Mouse (Mus musculus) heart, postnatal 25 days (tissue): ENCODE measurements at regions not wholly inside any gene's neighbourhood (a gene's known extent, or its start where the extent isn't known, plus 50 kb on each side); places are given as distances from the start of the nearest gene placed in this dataset.

Source experiments
- DNase-seq: peaks from one replicate; pipeline ENCODE4 v3.0.0; 2022; ENCODE audit warnings: low spot score
- intact Hi-C: fragments of 180-260 bp; cut with DNase I; formaldehyde crosslinking; loops from one replicate; pipeline ENCODE4 v1.15.1; 2025

DNA sequence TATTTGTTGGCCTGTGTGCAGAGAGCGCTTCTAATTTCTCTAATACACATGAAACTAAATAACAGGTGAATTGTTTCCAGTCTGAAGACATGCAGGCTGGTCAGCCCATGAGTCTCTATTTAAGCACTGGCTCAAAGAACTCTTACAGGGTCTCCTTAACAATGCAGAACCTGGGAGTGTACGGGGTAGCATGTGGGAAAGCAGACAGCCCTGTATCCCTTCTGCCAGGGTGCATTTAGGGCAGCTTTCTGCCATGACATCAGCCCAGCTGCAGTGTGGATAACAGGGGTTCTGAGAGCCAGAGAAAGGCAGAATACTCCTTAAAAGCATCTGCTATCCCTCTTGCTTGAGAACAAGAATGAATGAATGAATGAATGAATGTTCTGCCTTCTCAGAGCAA lies 164.7 kb downstream of the Grb14 start:
- DNase-seq, result no peak
- intact Hi-C loops, result no loop called here

DNA sequence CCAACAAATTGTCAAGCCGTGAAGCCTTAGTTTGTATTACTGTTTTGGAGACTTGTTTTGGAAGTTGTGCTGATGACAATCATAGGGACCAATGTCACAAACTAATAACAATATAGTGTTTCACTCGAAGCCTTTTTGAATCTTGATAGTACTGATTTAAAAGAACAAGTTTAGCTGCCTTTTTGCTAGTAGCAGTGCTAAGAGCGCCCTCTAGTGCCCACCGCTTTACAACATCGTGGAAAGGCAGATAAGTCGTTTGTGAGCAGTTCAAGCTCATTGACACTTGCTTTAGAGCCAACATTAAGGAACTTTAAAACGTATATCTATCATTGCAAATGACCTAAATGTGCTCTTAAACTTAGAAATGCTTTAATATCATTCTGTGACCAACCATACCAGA lies 170.9 kb downstream of the Grb14 start:
- intact Hi-C loops, result loop anchor here (2.0 to 10.0 kb wide), 2 partner anchors 1341 to 1379 kb away; no protein-coding TSS in a partner anchor
- DNase-seq, result no peak

DNA sequence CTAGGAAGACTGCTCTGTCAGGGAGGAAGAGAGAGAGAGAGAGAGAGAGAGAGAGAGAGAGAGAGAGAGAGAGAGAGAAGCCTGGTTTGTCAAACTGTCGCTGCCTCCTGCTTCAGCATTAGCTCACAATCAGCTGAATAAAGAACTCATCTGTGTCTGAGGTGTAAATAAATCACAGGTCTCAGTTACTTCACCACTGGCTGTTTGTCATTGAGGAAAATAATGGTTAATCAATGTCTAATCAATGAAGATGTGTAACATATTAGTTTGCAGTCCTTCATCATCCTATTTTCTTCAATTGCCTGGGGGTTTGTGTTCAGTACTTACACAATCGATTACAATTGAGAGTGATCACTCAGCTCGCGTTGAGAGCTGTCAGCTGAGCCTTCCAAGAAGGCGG lies 171.9 kb downstream of the Grb14 start:
- intact Hi-C loops, result loop anchor here (10.0 kb wide), 1 partner anchor 1378 kb away; no protein-coding TSS in a partner anchor
- no peak for DNase-seq

DNA sequence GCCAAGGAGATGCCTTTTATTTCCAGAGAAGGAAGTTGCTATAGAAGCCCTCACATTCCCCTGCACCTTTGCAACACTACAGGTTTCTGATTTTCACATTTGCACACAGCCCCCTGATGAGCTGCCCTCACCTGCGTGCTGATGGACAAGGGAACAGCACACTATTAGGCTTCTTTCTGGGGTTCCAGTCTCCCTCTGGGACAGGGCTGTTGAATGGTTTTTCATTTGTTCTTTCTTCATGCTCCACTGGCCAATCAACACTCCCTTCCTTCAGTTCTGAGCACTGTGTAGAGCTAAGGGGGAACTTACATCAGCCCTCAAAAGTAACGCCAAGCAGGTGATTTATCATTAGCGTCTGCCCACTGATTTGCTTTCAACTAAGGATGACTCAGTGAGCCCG lies 173.7 kb downstream of the Grb14 start:
- intact Hi-C loops, result loop anchor here (10.0 kb wide), 1 partner anchor 1376 kb away; no protein-coding TSS in a partner anchor

DNA sequence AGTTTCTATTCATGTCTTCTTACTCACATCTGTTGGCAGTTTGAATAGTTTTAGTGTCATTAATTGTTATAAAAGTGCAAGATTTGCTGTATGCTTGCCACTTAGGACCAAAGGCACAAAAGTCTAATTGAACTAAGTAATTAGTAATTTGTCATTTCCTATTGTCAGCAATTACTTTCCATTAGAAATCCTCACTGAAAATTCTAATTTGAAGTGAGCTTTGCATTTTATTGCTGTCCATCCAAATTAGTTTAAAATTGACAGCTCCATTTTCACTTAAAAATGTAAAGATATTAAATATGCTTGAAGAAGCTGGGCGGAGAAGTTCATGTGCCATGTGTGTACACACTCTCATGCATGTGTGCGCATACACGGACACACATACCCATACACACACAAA lies 174.1 kb downstream of the Grb14 start:
- no peak for DNase-seq
- intact Hi-C loops, result loop anchor here (10.0 kb wide), 1 partner anchor 1376 kb away; no protein-coding TSS in a partner anchor

More for the DNA sequence above, 173.7 kb downstream of the Grb14 start:
- no peak for DNase-seq

DNA sequence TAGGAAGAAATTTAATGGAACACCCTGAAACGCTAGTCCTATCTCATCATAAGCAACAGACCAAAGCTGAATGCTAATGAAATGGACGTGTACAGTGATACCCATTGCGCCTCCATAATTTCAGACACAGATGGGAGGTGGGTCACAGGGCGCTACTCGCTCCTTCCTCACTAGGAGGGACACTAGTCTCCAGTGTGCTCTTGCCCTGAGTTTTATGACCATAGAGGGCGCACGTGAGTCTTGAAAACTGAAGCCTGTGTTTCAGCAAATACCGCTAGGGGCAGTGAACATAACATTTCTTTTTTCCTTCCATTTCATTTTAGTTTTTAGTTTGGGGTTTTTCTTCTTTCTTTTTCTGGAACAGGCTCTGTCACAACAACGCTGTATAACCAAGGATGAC lies 200.3 kb downstream of the Grb14 start:
- intact Hi-C loops, result no loop called here
- DNase-seq, result no peak

DNA sequence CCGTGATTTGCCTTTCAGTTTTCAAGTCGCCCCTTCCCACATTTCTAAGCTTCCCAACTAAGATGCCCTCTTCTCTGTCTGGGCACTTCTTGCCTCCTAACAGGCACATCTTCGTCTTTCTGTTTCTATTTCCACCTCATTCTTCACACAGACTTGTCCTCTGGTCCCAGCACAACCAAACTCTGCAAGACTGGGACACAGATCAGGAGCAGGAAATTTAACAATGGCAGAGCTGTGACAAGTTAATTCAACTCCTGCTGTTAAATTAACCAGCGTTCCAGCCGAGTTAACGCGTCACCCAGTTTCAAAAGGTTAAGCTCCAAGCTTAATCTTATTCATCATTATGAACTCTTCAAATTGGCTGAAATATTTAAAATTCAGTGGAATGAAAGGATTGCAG lies 200.9 kb downstream of the Grb14 start:
- intact Hi-C loops, result no loop called here

DNA sequence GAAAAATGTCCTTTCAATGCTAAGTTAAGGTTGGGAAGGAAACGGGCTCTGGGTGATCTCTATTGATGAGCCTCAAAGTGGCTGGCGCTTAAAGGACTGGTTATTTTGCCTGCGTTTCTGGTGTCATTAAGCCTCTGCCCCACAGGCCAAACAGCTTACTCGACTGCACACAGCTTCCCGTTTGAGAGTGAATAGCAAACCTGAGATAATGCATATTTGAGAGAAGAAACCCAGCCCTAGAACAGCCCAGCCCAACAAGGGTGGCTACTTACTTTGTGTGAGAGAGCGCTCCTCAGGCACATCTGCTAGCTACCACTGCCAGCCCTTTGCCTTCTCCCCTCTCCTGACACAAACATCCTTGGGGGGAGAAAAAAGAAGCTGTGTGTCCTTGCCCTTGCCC lies 201.7 kb downstream of the Grb14 start:
- no peak for DNase-seq
- intact Hi-C loops, result no loop called here

More for the DNA sequence above, 200.9 kb downstream of the Grb14 start:
- DNase-seq, result no peak

DNA sequence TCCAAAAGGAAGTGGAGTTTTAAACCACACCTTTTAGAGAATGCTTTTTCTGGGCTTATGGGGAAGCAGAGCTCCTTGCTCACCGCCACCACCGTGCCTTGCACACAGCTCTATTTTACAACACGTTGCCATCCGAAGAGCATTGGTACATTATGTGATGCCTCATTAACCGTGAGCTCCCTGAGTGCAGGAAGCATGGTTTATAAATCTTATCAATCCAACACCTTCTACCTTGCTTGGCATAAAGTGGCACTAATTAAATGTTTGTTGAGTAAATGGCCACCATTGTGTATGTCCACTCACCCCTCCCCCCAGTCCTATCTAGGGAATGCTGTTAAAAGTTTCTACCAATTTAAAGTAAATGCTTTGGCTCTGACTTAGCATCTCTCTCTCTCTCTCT lies 206.6 kb downstream of the Grb14 start:
- intact Hi-C loops, result no loop called here
- DNase-seq, result no peak
